Mouse (Mus musculus): ENCODE data around the gene Rps10.

The Rps10 gene

GRCm38 (mm10) chr17:27611519-27611884 is 25.0 kb downstream of the Rps10 start:
- DNase-seq = no peak

- no peak for DNase-seq
Measured at GRCm38 (mm10) chr17:27610679-27611518, 25.6 kb downstream of the Rps10 start.

GRCm38 (mm10) chr17:27609576-27609975 is 26.9 kb downstream of the Rps10 start:
- no peak for DNase-seq

GRCm38 (mm10) chr17:27603522-27604234 is 32.8 kb downstream of the Rps10 start:
- no peak for DNase-seq

GRCm38 (mm10) chr17:27603036-27603435 is 33.4 kb downstream of the Rps10 start:
- DNase-seq = no peak

GRCm38 (mm10) chr17:27600869-27601268 is 35.6 kb downstream of the Rps10 start:
- DNase-seq = no peak

GRCm38 (mm10) chr17:27600286-27600685 is 36.2 kb downstream of the Rps10 start:
- DNase-seq = no peak

- no peak for DNase-seq
Measured at GRCm38 (mm10) chr17:27596376-27597190, 39.9 kb downstream of the Rps10 start.

GRCm38 (mm10) chr17:27595659-27596375 is 40.7 kb downstream of the Rps10 start:
- no peak for DNase-seq

- no peak for DNase-seq
Measured at GRCm38 (mm10) chr17:27592565-27592910, 43.9 kb downstream of the Rps10 start.

GRCm38 (mm10) chr17:27591826-27592564 is 44.5 kb downstream of the Rps10 start:
- no peak for DNase-seq

GRCm38 (mm10) chr17:27588231-27588630 is 48.2 kb downstream of the Rps10 start:
- DNase-seq = no peak

- DNase-seq = peak; percentile 61 to 85
Measured at GRCm38 (mm10) chr17:27587252-27587651, 49.2 kb downstream of the Rps10 start.

GRCm38 (mm10) chr17:27586661-27587060 is 49.8 kb downstream of the Rps10 start:
- no peak for DNase-seq

GRCm38 (mm10) chr17:27583185-27583894 is 53.1 kb downstream of the Rps10 start:
- DNase-seq = no peak

Measured in kidney, postnatal 25 days (tissue).